Mouse (Mus musculus) ES-E14 (cell line): ENCODE measurements around the gene Efna5. TPM values are rescaled to one million over a fixed set of nuclear protein-coding genes. Genes with fewer than 3 reads are reported as not detected.

ENCODE experiments used
- DNase-seq: peaks from one replicate; pipeline ENCODE4 v3.0.0-alpha.2; 2013; ENCODE audit warnings: low read depth, low spot score
- H3K27ac ChIP-seq: 2 replicates; pipeline ENCODE4 v1.5.1; 2012; ENCODE audit warnings: low read depth, mild to moderate bottlenecking, low read length, moderate library complexity, mixed read lengths; ENCODE audit not compliant: poor library complexity, insufficient read depth, severe bottlenecking
- H3K36me3 ChIP-seq: 2 replicates; pipeline ENCODE4 v1.6.1; 2012; ENCODE audit warnings: mild to moderate bottlenecking, low read length, moderate library complexity, mixed read lengths; ENCODE audit not compliant: control insufficient read depth, poor library complexity, insufficient read depth, severe bottlenecking
- H3K4me1 ChIP-seq, 2 experiments: fragments of 150-350 bp in 1 of 2; sonication (generic) in 1 of 2; 2 replicates each; pipeline ENCODE4 v1.6.1; 2012; ENCODE audit warnings: low read length in 2 of 2, mild to moderate bottlenecking in 1 of 2, mixed read lengths in 1 of 2; ENCODE audit not compliant: control insufficient read depth in 2 of 2, insufficient read depth in 2 of 2, poor library complexity in 1 of 2
- H3K4me3 ChIP-seq, 2 experiments: fragments of 150-350 bp in 1 of 2; sonication (generic) in 1 of 2; 2 replicates each; pipeline ENCODE4 v1.5.1; 2012; ENCODE audit warnings: low read length in 2 of 2, low read depth in 1 of 2, mild to moderate bottlenecking in 1 of 2, mixed read lengths in 1 of 2; ENCODE audit not compliant: insufficient read depth in 1 of 2, poor library complexity in 1 of 2, severe bottlenecking in 1 of 2
- H3K9ac ChIP-seq: 2 replicates; pipeline ENCODE4 v1.6.1; 2012; ENCODE audit warnings: low read depth, mild to moderate bottlenecking, low read length, mixed read lengths; ENCODE audit not compliant: poor library complexity, insufficient read depth, severe bottlenecking
- H3K9me3 ChIP-seq: fragments of 150-350 bp; sonication (generic); 2 replicates; pipeline ENCODE4 v1.6.1; 2012; ENCODE audit warnings: low read depth, mild to moderate bottlenecking, low read length; ENCODE audit not compliant: control insufficient read depth, insufficient read depth
- CHD2 ChIP-seq: IDR thresholded peaks from 2 replicates; pipeline ENCODE4 v1.6.1; 2014; ENCODE audit warnings: mild to moderate bottlenecking, low read depth, low read length, inconsistent platforms
- HCFC1 ChIP-seq: IDR thresholded peaks from 2 replicates; pipeline ENCODE4 v1.6.1; 2012; ENCODE audit warnings: low read length, inconsistent platforms, borderline replicate concordance; ENCODE audit not compliant: insufficient read depth
- MAFK ChIP-seq: IDR thresholded peaks from 2 replicates; pipeline ENCODE4 v1.6.1; 2014; ENCODE audit warnings: mild to moderate bottlenecking, low read depth, low read length, inconsistent platforms; ENCODE audit not compliant: insufficient read depth
- ZC3H11A ChIP-seq: IDR thresholded peaks from 2 replicates; pipeline ENCODE4 v1.6.1; 2012; ENCODE audit warnings: low read depth, mild to moderate bottlenecking, inconsistent platforms, low read length, borderline replicate concordance
- ZNF384 ChIP-seq: IDR thresholded peaks from 2 replicates; pipeline ENCODE4 v1.6.1; 2012; ENCODE audit warnings: low read depth, low read length, inconsistent platforms
- in situ Hi-C, 2 experiments: fragments of 600-800 bp; cut with MboI; formaldehyde crosslinking; loops; one replicate each; pipeline ENCODE4 v1.15.1; 2025; ENCODE audit warnings: low sequenced_read_pairs in 2 of 2, inconsistent platforms in 1 of 2; ENCODE audit not compliant: unreplicated experiment in 2 of 2
- total RNA-seq: library from RNA; depleted of rRNA; stranded (reverse); fragments of 300-350 nt; gene quantifications from 2 replicates; pipeline ENCODE4 v1.2.3, GENCODE M21; 2012

The Efna5 gene
- total RNA-seq, 1 experiment, result 3.8 TPM

DNA sequence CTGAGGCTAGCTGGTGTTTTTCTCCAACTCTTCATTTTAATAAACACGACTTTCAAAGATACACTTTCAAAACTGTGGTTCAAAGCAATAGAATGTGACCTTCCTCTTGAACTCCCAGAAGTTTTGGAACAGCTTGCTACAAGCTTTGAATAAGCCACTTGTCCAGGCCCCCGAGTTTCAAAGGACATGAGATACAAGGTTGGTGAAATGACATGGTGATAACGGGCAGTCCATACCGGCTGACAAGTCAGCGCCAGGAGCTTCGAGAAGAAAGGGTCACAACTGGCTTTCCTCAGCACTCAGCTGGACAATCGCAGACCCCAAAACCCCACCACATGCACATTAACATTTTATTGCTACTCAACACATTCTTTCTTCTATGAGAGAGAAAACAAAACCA lies 219.3 kb downstream of the Efna5 start:
- Histone ChIP-seq H3K9me3 (no peaks in the 10 kb centered on the region), H3K27ac (no peak overlapping the region), H3K4me1 (no peaks in the 10 kb centered on the region), H3K36me3 (no peaks in the 10 kb centered on the region), H3K4me3 (no peak overlapping the region), H3K9ac (no peak overlapping the region)
- no peak for TF ChIP-seq MAFK
- no peak for TF ChIP-seq ZC3H11A
- TF ChIP-seq ZNF384, result no peak
- no peak for TF ChIP-seq CHD2
- no peak for TF ChIP-seq HCFC1
- in situ Hi-C loops, result no loop called here
- DNase-seq, result no peak

DNA sequence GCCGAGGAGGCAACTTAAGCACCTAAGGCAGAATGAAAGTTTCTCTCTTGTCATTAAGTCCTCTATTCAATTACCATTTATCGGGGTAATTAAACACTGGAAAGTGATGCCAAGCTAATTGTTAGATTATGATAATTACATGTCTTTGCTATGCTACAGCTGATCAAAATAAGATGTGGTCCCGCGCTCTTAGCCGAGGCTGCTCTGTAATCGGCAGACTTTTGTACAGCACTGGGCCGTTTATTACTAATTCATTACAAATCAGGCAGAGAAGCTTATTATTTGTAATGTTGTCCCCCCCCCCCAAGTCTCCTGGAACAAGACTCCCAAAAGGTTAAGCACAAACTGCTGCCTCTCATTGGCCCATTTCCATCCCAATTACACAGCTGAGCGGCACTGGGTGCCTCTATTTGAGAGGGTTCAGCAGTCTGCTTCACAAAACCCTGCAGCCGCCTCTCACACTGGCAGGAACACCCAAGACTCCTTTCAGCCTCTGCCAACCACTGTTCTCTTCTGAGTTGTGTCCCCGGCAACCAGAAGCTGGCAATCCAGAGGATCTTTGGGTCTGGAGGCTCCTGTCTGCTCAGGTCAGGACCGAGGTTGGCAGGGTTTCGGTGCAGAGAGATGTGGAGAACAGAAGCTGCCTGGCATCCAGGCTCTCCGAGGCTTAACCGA lies 221.5 kb downstream of the Efna5 start:
- in situ Hi-C loops, result no loop called here
- Histone ChIP-seq H3K4me3 (no peak overlapping the region), H3K27ac (no peak overlapping the region), H3K9ac (no peak overlapping the region), H3K9me3 (no peaks in the 10 kb centered on the region), H3K4me1 (no peaks in the 10 kb centered on the region), H3K36me3 (no peaks in the 10 kb centered on the region)
- TF ChIP-seq MAFK (no peak), HCFC1 (no peak), CHD2 (no peak), ZNF384 (no peak), ZC3H11A (no peak)
- DNase-seq, result no peak

DNA sequence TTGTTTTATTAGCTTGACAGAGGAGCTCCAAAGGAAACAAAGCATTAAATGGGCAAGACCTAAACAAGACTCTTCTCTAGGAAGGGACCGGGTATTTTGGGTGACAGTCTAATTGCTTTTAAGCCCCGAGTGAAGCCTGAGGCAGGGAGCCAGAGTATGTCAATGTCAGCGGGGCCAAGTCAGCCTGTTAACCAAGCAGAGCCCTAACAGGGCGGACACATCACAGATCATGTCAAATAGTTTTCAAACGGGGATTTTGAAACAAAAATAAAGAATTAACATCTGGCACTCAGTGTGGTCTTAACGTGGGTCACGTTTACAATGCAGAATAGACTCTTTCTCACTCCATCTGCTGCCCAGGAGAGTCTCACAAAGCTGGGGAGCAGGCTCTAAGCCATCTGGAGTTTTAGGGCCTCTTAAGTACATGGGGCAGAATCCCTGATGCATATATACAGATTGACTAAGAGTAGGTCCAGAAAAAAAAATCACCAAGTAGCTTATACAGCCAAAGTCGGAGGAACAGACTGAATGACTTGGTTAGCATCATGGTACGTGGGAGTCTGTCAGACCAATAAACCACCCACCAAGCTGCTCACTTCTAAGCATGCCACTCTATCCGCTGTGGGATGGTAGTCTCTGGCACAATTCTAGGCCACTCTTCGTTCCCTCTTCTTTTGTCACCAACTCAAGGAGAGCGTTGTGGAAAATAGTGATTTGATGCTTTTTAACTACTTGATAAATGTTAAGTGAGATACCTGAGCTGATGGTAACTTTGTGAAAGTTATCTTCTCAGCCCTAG lies 223.1 kb downstream of the Efna5 start:
- TF ChIP-seq MAFK, result no peak
- no peak for TF ChIP-seq ZC3H11A
- no peak for TF ChIP-seq HCFC1
- in situ Hi-C loops, result no loop called here

DNA sequence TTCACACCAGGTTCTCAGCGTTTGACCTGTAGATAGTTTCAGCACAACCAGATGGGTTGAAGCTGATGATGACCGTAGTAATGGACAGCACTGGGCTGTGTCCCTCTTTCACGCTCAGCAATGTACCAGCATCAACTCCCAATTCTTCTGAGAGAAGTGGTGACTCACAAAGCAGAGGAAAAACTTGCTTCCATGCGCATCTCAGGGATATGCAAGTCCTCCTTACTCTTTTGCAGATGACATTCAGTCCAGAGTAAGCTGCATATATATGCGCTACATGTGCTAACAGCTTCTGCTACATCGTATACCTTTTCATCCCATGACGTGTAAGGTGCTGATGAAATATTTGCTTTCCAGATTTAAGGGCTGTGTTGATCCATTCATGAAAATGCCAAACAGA lies 224.1 kb downstream of the Efna5 start:
- H3K4me3 ChIP-seq, result no peak overlapping the region
- H3K36me3 ChIP-seq, result no peaks in the 10 kb centered on the region
- TF ChIP-seq ZNF384 (no peak), CHD2 (no peak), HCFC1 (no peak), MAFK (no peak), ZC3H11A (no peak)
- no peaks in the 10 kb centered on the region for H3K4me1 ChIP-seq
- H3K27ac ChIP-seq, result no peak overlapping the region
- no peak for DNase-seq
- H3K9me3 ChIP-seq, result no peaks in the 10 kb centered on the region
- in situ Hi-C loops, result no loop called here
- no peak overlapping the region for H3K9ac ChIP-seq

More for the DNA sequence above, 223.1 kb downstream of the Efna5 start:
- no peak for DNase-seq
- no peaks in the 10 kb centered on the region for H3K4me1 ChIP-seq
- H3K36me3 ChIP-seq, result no peaks in the 10 kb centered on the region
- H3K27ac ChIP-seq, result no peak overlapping the region
- H3K4me3 ChIP-seq, result no peak overlapping the region
- H3K9me3 ChIP-seq, result no peaks in the 10 kb centered on the region
- no peak overlapping the region for H3K9ac ChIP-seq
